In the genomic region with DNA sequence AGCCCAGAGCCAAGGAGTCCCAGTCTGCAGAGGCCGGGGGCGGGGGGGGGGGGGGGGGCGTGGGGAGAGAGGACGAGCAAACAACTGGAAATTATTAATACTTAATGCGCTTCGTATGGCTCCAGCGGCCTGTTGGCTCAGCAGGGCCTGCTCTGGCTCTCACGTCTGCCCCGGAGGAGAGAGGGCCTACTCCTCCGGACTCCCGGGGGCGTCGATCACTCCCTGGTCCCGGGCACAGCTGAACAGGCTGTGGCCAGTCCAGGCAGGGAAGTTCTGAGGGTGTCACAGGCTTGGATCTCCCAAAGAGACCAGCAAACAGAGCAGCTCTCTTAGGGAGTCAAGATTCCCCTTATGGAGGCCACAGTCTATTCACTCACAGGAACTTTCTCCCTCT, we compare ENCODE assay signal across 8 mouse cellular contexts. TPM values are rescaled to one million over a fixed set of nuclear protein-coding genes. Genes with fewer than 3 reads are reported as not detected.
DNase-seq lines count a peak whose midpoint lies in the region; ATAC-seq and TF ChIP-seq lines count a peak whose summit lies in the region.

No protein-coding gene starts in this region.

- no peaks in the 10 kb centered on the region for H3K9me3 ChIP-seq in heart, embryonic 13.5 days
- H3K9me3 ChIP-seq in limb, embryonic 15.5 days, result no peaks in the 10 kb centered on the region

- no peak for TF ChIP-seq POLR2A in kidney, adult 2 months (IDR thresholded peaks at IDR 0.05; ENCODE audit: low read depth, low read length)

- no peak for TF ChIP-seq CTCF in kidney, adult 2 months (conservative IDR thresholded peaks at IDR 0.05; ENCODE audit: insufficient read depth, insufficient read length, low read depth, low read length)

- no peaks in the 10 kb centered on the region for H3K36me3 ChIP-seq in kidney, adult 2 months (ENCODE audit: control insufficient read depth, insufficient read depth, low read length)
- H3K36me3 ChIP-seq in heart, embryonic 13.5 days, result 0 out of 2 replicates have a peak, but pooled peaks cover 3% of the 10 kb centered on the region
- peaks cover 15% of the 10 kb centered on the region for H3K36me3 ChIP-seq in limb, embryonic 15.5 days

- ATAC-seq in heart, embryonic 13.5 days (ENCODE audit: extremely low read depth, insufficient number of reproducible peaks, low FRiP score, low TSS enrichment), result no peak
- no peak; the same call in 1 of the 2 replicates for ATAC-seq in limb, embryonic 15.5 days (ENCODE audit: insufficient number of reproducible peaks, low FRiP score, low TSS enrichment, low read depth)

- peak overlapping the region; percentile 31; the same call in 1 of the 2 replicates for H3K27ac ChIP-seq in kidney, adult 2 months (ENCODE audit: insufficient read depth, low read depth, low read length)
- H3K27ac ChIP-seq in heart, embryonic 13.5 days (replicated peaks), result no peak overlapping the region
- peak overlapping the region; percentile 86 for H3K27ac ChIP-seq in limb, embryonic 15.5 days

- no peaks in the 10 kb centered on the region for H3K27me3 ChIP-seq in kidney, adult 2 months (replicated peaks; ENCODE audit: control insufficient read depth, insufficient read depth, low read length)
- peaks cover 25% of the 10 kb centered on the region for H3K27me3 ChIP-seq in heart, embryonic 13.5 days (replicated peaks)
- no peaks in the 10 kb centered on the region for H3K27me3 ChIP-seq in limb, embryonic 15.5 days

- H3K4me1 ChIP-seq in kidney, adult 2 months (ENCODE audit: control insufficient read depth, insufficient read depth, low read length), result peaks cover 4% of the 10 kb centered on the region
- peaks cover 24% of the 10 kb centered on the region for H3K4me1 ChIP-seq in heart, embryonic 13.5 days
- H3K4me1 ChIP-seq in limb, embryonic 15.5 days, result peaks cover 34% of the 10 kb centered on the region

- 10% methylated on average over 11 of the region's 14 CpGs for WGBS in kidney, adult 2 months
- 6% methylated on average over 10 of the region's 14 CpGs for WGBS in heart, embryonic 13.5 days
- 3% methylated on average over 10 of the region's 14 CpGs for WGBS in limb, embryonic 15.5 days

- H3K4me3 ChIP-seq in kidney, adult 2 months (ENCODE audit: insufficient read depth, low read depth, low read length), result peak overlapping the region; percentile 78
- peak overlapping the region; percentile 85 for H3K4me3 ChIP-seq in heart, embryonic 13.5 days
- H3K4me3 ChIP-seq in limb, embryonic 15.5 days, result peak overlapping the region; percentile 85

- DNase-seq in kidney, adult 2 months, result no peak
- DNase-seq in kidney, adult 8-10 months, result no peak
- DNase-seq in ZHBTc4 (ENCODE audit: low read depth, low spot score), result peak; percentile 31
- DNase-seq in ovary, postnatal 14 days (ENCODE audit: low spot score), result peak; percentile 33
- DNase-seq in right cerebral cortex, postnatal 10 days (ENCODE audit: low spot score in 2 of 2), result no peak
- DNase-seq in thymus, postnatal 0 days (ENCODE audit: low spot score), result no peak

- H3K4me2 ChIP-seq in heart, embryonic 13.5 days, result peak overlapping the region; percentile 94
- H3K4me2 ChIP-seq in limb, embryonic 15.5 days, result peak overlapping the region; percentile 81

- peak overlapping the region; percentile 87 for H3K9ac ChIP-seq in heart, embryonic 13.5 days
- peak overlapping the region; percentile 82 for H3K9ac ChIP-seq in limb, embryonic 15.5 days

RNA-seq across cellular contexts. Expression of a gene that starts 0.5 kb away (rescaled TPM):
- 15.8 and 18.8 TPM in 2 replicates for polyA plus RNA-seq in kidney, adult 2 months (2012; rRNA removed)
- 9.5 and 10.7 TPM in 2 replicates for polyA plus RNA-seq in heart, embryonic 13.5 days (2015; fragmentation: Nextera tagmentation; extraction: Ambion mirVana)
- polyA plus RNA-seq in limb, embryonic 15.5 days (2015; fragmentation: Nextera tagmentation; extraction: Ambion mirVana), result 51.0 and 59.4 TPM in 2 replicates
- 10.6 and 13.2 TPM in 2 replicates for polyA plus RNA-seq in thymus, postnatal 0 days (2015; fragmentation: Nextera tagmentation; extraction: Ambion mirVana)

RNA-seq across cellular contexts. Expression of a gene that starts 28.4 kb away (rescaled TPM):
- polyA plus RNA-seq in kidney, adult 2 months (2012; rRNA removed), result 0.08 and 0.10 TPM in 2 replicates
- not detected in 2 replicates for polyA plus RNA-seq in heart, embryonic 13.5 days (2015; fragmentation: Nextera tagmentation; extraction: Ambion mirVana)
- polyA plus RNA-seq in limb, embryonic 15.5 days (2015; fragmentation: Nextera tagmentation; extraction: Ambion mirVana), result 0.84 and 1.1 TPM in 2 replicates
- polyA plus RNA-seq in thymus, postnatal 0 days (2015; fragmentation: Nextera tagmentation; extraction: Ambion mirVana), result 1.2 and 1.3 TPM in 2 replicates

Comparison
In these comparisons a context has a peak if more than half of its experiments do, and no peak if none do; other contexts are left out.
1. DNase-seq: peak in ZHBTc4 (single experiment) and ovary, postnatal 14 days (single experiment); none in kidney, adult 2 months (single experiment), kidney, adult 8-10 months (0 of 2), right cerebral cortex, postnatal 10 days (0 of 2) and thymus, postnatal 0 days (single experiment).
2. Peak in every context shown above with its lines, with median percentiles within 50 percentile points of each other: H3K4me3 ChIP-seq.